Mouse (Mus musculus) liver, adult 2 months (tissue): ENCODE measurements around the gene Irak2.

Source experiments
- CTCF ChIP-seq: fragments of 200-500 bp; IDR thresholded peaks from 2 replicates; pipeline ENCODE4 v1.5.1; 2011; ENCODE audit warnings: low read depth, low read length, control low read depth
- POLR2A ChIP-seq: fragments of 200-500 bp; IDR thresholded peaks from 2 replicates; pipeline ENCODE4 v1.6.1; 2011; ENCODE audit warnings: low read length, control low read depth; ENCODE audit not compliant: insufficient read depth; ENCODE audit errors: extremely low read depth

DNA sequence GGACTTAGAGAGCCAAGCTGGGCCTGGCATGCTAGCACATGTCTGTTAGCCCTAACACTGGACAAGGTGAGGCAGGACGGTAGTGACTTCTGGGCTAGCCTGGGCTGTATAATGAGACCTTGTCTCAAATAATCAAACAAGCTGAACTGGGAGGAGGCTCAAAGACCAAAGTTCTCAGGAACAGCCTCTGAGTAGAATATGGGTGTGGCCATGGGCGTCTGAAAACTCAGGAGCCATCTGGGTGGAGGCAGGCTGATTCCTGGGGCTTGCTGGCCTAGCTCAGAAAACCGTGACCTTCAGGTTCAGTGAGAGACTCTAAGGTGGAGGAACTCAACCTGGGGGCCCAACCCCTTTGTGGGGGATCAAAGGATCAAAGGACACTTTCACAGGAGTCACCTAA lies 13.4 kb downstream of the Irak2 start:
- TF ChIP-seq CTCF = no peak
- no peak for TF ChIP-seq POLR2A
